Mouse (Mus musculus) liver, adult 2 months (tissue): ENCODE results near the gene Olfr606.

Experiments used
- CTCF ChIP-seq: fragments of 200-500 bp; IDR thresholded peaks from 2 replicates; pipeline ENCODE4 v1.5.1; 2011; ENCODE audit warnings: low read depth, low read length, control low read depth
- POLR2A ChIP-seq: fragments of 200-500 bp; IDR thresholded peaks from 2 replicates; pipeline ENCODE4 v1.6.1; 2011; ENCODE audit warnings: low read length, control low read depth; ENCODE audit not compliant: insufficient read depth; ENCODE audit errors: extremely low read depth

- TF ChIP-seq POLR2A: no peak
- no peak for TF ChIP-seq CTCF
Measured at GRCm38 (mm10) chr7:103469577-103469976, 20.7 kb downstream of the Olfr606 start, which contains the start of gene Olfr608.
